Mouse (Mus musculus) spleen, postnatal 4 days (tissue): ENCODE results near the gene Wscd1.

ENCODE experiments used
- DNase-seq, 2 experiments: peaks; one replicate each; pipeline ENCODE4 v3.0.0; 2022; ENCODE audit warnings: low spot score in 2 of 2

Gene Wscd1

DNA sequence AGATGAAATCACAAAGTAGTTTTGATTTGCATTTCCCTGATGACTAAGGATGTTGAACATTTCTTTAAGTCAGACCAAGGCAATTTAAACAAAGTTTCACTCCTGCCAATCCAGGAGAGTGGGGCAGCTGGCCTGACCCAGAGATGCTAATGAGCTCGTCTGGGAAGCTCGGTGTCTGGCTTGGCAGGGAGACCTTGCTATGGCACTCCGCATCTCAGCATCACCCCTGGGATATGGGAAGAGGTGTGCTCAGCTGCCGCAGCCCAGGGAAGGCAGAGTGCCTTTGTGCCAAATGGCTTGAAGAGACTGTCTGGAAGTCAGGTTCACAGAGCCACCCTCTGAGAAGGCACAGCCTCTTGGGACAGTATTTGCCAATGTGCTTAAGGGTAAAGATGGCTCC is 75.3 kb downstream of the Wscd1 start:
- no peak for DNase-seq
